Mouse (Mus musculus): ENCODE data around the gene Csn2.

The Csn2 gene

DNA sequence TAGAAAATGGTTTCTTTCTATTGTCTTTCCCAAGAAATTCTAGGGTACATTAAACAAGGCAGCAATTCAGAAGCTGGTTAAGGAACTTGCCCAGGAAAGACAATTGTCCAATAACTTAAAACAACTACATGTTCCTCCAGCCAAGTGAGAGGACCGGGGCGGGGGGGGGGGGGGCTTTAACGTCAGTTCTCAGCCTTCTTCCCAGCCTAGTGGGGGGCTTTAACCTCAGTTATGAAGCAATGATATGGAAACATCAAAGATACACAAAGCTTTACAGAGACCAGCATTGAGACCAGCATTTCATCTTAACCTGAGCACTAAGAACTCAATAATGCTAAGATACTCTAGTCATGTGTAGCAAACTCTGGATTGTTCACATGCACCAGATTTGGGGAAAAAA lies at the start of gene Csn2:
Gene Csn2 (minus strand): TSS at position 101 of the 400 bp plus-strand sequence.
- no peak for DNase-seq

DNA sequence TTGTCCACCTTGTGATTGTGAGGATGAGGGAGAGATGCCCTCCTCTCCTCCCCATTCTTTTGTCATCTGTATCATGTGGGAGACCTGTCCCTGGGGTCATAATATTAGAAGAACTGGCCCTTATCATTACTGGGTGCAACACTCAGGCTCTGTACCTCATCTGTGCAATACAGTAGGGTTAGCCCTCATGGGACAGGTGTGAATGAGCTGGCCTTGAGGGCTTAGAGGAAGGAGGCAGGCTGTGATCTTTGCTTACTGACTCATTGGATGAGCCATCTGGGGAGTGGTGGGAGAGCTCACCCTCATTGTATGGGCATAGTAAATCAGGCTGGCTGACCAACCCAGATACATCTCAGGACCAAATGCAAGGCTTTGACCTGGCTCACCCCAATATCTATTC lies 35.4 kb upstream of the Csn2 start:
- DNase-seq: no peak

DNA sequence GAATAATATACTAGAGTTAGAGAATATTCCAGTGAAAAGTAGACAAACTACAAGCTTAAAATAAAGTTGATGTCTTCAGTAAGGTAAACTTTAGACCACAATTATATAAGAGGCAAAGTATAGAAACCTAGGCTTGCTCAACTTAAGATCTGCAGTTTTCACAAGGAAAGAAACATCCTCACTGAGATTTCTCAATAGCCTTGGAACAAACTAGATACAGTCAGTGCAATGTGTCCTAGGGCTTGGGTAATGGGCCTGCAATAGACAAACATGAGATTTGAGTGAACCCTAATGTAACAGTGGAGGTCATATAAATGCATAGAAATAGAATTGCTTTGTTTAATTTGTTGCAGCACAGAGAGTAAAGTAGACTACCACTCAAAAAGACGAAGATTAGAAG lies 6.5 kb upstream of the Csn2 start:
- DNase-seq: no peak

DNA sequence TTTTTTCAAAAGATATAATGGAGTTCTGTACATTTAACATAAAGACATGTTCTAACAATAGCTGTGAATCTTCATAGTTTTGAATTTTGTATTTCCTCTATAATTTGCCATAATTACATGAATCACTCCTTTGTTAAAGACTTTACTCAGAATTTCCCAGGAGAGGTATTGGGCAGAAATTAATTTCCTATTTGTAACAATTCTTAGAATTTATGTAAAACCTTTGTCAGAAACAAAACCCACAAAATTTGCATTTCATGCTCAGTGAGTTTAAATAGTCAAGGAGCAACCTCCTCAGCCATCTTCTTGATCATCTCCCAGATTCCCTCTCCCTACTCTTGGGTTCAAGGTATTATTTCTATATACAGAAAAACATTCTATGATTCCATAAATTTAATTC lies 33.5 kb downstream of the Csn2 start, which contains the start of gene Csn1s1:
Gene Csn1s1 (plus strand): TSS at position 301 of the 400 bp plus-strand sequence.
- no peak for DNase-seq

DNA sequence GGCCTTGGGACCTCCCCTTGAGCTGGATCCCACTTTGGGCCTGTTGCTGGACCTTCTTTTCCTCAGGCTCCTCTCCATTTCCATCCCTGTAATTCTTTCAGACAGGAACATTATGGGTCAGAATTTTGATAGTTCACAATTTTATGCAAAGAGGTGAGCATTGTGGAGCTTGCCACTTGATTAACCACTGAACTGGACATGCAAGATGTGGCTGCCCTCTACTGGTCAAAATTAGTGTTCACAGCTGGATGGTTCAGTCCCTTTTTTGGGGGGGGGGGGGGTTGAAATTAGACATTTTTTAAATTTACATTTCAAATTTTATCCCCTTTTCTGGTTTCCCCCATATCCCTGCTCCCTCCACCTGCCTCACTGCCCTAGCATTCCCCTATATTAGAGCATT lies 56.6 kb downstream of the Csn2 start:
- DNase-seq: no peak

All from thymus, postnatal 36 days (tissue).